Mouse (Mus musculus): ENCODE measurements around the gene Borcs5.

GRCm38 (mm10) chr6:134685515-134685914 is 46.2 kb downstream of the Borcs5 start:
- TF ChIP-seq CTCF (conservative IDR thresholded peaks at IDR 0.05; ENCODE audit: low read length) = no peak
- no peak for TF ChIP-seq POU5F1 (IDR thresholded peaks at IDR 0.05; ENCODE audit: borderline replicate concordance, low read length)
- TF ChIP-seq NANOG (IDR thresholded peaks at IDR 0.05; ENCODE audit: borderline replicate concordance, low read length) = no peak

All from E14TG2a.4 (cell line).